Mouse (Mus musculus): ENCODE results near the gene Cep350.

DNA sequence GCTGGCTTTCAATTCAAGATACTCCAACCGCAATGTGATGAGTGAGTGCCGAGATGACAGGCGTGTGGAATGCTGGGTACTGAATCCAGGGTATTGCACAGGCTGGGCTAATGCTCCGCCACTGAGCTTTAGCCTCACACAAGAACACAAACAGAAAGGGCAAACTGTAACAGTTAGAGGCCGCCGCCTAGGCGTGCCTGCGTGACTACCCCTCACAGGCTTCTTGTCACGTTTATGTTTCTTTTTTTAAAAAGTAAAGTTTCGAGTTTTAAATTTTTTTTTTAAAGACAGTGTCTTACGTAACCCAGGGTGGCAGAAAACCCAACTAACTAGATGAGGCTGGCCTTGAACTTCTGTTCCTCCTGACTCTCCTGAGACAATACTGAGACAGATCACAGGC is 32.9 kb upstream of the Cep350 start:
- TF ChIP-seq CTCF (IDR thresholded peaks at IDR 0.05), result no peak
- TF ChIP-seq EP300 (IDR thresholded peaks at IDR 0.05), result no peak

Data from lung, postnatal 0 days (tissue).